Mouse (Mus musculus): ENCODE measurements around the gene Rab5a. TPM values are rescaled to one million over a fixed set of nuclear protein-coding genes. Genes with fewer than 3 reads are reported as not detected.

Rab5a gene
- 144 TPM for polyA plus RNA-seq (2017; shearing (Covaris generic))

DNA sequence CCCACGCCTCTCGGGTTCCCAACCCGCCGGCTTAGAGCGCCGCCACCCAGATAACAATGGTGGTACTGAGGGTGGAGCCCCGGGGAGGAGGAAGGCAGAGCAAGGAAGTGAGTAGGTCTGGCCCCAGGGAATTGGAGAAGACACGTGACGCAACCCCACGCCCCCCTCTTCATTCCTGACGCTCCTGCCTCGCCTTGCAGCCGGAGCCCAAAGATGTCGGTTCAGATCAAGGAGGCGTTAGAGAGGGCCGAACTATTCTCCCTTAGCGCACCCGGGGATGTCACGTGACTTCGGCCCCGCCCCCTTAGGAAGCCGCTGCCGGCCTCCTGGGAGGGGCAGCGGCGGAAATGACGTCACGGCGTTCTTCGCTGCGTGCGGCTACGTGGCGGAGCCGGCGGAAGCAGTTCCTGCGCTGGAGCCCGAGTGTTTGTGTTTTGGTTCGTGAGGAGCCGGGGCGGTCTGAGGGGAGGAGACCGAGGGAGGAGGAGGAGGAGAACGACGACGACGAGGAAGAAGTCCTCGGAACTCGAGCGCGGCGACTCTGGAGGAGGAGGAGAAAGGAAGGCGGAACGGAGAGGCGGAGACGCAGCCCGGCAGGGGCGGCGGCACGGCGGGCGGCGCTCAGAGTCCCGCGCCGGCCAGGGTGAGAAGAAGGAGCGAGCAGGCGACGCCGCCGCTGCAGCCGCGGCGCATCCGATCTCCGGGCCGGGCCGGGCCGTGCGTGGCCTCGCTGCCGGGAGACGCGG lies at the start of gene Rab5a:
TSS of gene Rab5a (plus strand) at position 377 of the 746 bp plus-strand sequence.

DNA sequence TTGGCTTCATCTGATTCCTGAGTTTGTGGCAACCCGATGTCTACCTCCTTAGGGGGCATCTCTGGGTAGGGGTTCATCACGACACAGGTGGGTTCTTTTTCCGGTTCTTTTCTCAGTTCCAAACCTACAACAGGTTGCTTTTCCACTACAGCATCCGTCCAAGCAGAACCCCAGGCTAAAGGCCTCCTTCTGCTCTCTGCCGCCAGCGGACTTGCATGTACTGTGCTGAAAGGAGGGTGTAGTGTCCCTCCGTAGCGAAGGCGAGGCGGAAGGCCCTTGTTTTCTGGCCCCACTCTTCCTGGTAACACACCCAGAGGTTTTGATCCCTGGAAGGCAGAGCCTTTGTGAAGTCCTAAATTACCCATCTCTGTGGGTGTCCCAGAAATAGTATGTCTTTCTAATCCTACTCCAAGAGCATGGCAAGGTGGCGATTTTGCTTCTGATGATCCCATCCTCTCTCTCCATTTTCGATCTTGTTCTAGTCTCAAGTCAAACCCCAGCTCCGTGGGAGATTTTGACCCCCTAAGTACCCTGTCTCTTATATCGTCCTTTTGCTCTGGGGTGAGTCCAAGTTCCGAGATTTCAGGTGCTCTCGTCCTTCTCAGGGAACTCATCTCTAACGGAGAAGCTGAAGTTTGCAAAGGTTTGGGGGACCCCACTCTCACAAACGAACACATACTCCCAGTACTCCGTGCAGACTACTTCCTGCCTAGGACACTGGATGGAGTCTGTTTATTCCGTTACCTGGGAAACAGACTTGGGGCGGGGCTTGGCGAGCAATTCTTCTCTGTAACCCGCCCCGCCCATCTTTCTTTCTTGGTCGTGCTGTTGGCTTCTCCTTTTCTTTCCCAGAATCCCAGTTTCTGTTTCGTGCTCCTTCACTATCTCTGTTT lies 16.2 kb upstream of the Rab5a start, which contains the start of gene Efhb:
TSS of gene Efhb (minus strand) at position 719 of the 893 bp plus-strand sequence.

GRCm38 (mm10) chr17:53539351-53539750 lies 60.3 kb downstream of the Rab5a start, which contains the start of gene Pp2d1:
Gene Pp2d1 (minus strand): TSS chr17:53539451.

Other genes with a start within 250 kb of the Rab5a start
- not detected for gene Efhb, start 15.9 kb upstream of the Rab5a start, polyA plus RNA-seq (2017; shearing (Covaris generic))
- 0.81 TPM for gene Pp2d1, start 60.2 kb downstream of the Rab5a start, polyA plus RNA-seq (2017; shearing (Covaris generic))
- gene Kat2b, start 87.6 kb downstream of the Rab5a start, polyA plus RNA-seq (2017; shearing (Covaris generic)), result 31.9 TPM
- gene Sgo1, start 210.1 kb downstream of the Rab5a start, polyA plus RNA-seq (2017; shearing (Covaris generic)), result 0.44 TPM